Mouse (Mus musculus) frontal cortex, postnatal 10 days (tissue): Measurements from ENCODE around the gene Extl1.
"Not testable (repeated sequence)": the region's sequence is repeated elsewhere in the genome, so short reads cannot be mapped to it uniquely, and the experiment has no call there.

Experiments used
- DNase-seq, 2 experiments: peaks; one replicate each; pipeline ENCODE4 v3.0.0; 2022; ENCODE audit warnings: low spot score in 2 of 2, mixed read lengths in 1 of 2

Gene Extl1

DNA sequence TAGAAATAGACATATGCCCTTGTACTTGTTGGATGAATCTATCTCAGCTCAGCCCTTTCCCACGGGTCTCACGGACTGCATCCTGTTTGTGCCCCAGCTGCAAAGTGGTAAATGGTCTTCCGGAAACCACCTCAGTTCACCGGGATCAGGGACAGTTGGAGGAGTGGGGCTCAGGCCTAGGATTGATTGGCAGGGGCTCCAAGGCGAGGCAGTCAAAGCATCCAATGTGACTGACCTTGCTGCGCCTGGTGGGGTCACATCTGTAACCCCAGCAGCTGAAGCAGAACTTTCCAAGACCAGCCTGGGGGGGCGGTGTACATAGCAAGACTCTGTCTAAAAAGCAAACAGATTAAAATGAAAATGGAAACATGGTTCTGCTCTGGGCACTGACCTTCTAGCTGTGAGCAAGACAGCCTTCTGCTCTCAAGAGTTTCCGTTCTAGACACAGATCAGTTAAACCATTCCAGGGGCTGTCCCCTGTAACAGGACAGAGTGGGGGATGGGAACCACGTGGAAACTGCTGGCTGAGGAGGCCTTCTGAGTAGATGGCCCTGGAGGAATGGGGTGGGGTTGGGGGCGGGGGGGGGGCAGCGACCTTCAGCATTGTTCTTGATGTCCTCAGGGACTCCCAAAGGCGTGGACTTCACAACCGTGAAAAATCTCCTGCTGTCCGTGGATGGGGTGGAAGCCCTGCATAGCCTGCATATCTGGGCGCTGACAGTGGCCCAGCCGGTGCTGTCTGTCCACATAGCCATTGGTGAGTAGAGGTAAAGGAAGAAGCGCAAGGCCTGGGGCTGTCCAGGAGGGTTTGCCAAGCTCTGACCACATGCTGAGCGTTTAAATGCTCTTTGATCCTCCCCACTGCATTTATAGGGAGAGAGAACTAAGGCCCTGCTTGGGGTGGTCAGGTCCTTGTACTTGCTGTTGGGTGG lies 32.1 kb downstream of the Extl1 start:
- DNase-seq: no peak

DNA sequence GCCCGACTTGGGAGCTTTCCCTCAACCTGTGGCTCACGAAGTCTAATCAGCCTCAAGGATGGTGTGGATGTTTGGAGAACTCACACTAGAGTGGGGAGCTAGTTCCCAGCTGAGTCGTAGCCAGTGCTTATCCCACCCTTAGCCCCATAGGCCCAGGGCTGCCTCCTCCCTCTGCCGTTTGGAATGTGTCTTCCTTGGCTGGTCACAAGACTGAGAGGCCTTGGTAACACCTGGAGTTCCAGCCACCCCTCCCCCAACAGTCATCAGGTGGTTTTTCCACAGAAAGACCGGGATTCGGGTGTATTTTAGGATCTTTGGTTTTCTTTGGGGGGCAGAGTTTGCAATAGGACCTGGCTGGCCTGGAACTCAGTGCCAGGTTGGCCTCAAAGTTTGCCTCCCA lies 33.0 kb downstream of the Extl1 start:
- no peak for DNase-seq

DNA sequence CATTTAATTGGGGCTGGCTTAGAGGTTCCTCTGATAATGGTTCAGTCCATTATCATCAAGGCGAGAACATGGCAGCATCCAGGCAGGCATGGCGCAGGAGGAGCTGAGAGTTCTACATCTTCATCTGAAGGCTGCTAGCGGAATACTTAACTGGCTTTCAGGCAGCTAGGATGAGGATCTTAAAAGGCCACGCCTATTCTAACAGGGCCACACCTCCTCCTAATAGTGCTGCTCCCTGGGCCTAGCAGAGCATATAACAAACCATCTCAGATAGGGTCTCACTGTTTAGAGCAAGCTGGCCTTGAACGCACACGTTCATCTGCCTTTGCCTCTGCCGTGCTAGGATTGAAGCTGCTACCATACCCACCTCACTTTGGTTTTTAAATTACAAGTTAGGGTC lies 33.8 kb downstream of the Extl1 start:
- no peak for DNase-seq

GRCm38 (mm10) chr4:134348545-134348944 lies 35.1 kb downstream of the Extl1 start:
- DNase-seq: no peak

DNA sequence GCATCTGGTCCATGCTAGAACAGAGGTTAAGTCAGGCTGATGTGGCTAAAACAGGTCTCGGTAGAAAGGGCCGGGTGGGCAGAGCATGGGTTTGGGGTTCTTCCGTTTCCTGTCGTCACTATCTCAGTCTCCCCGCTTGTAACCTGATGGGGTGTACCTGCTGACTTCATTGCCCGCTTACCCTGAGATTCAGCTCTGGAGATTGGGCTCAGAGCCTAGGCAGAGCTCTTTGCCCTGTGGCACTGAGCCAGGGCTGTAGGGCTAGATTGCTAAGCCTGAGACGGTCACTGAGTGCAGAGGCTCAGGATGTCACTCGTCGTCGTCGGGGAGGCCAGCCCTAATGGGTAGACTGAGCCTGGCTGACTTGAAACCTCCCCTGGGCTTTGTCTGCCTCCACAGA lies 35.6 kb downstream of the Extl1 start:
- DNase-seq: no peak

- no peak for DNase-seq
Measured at GRCm38 (mm10) chr4:134345802-134346201, 37.8 kb downstream of the Extl1 start.

GRCm38 (mm10) chr4:134344620-134345019 lies 39.0 kb downstream of the Extl1 start:
- no peak for DNase-seq

DNA sequence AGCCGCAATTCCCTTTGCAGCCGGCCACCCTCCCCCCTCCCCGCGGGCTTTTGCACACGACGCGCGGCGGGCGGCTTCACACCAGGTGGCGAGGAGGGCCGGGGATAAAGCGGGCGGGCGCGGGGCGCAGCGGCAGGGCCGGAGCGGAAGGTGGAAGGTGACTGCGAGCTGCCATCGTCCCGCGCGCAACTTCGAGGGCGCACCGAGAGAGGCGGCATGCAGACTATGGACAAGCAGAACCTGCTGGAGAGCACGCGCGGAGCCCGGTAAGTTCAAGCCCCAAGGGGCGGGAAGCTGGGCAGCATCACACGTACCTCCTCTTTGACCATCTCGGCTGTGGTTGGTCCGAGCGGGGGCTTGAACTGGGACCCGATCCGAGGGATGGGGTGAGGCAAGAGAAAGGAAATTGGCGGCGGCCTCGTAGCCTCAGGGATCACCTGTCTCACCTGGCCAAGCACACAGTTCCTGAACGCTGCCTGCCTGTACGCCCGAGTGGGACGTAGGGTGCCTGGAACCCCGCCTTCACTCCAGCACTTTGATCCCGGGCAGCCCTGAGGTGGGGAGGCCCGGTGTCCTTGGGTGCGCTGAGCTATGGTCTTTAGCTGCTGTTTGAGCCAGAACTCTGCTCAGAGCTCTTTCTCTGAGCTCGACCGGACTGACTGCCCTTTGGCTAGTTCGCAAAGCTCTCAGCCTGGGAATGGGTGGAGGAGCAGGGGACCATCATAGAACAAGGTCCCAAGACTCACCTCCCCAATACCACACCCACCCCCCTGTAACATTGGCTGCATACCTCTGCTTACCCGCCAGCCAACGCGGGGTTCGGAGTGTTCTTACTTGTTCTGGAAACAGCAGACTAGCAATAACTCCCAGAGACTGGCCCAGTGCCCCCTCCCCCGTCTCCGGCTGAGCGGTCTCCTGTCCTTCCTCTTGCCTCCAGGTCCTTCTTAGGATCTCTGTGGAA lies 40.3 kb downstream of the Extl1 start, which contains the start of gene Slc30a2:
Gene Slc30a2 (plus strand): TSS at position 111 of the 961 bp plus-strand sequence.
- DNase-seq: no peak

GRCm38 (mm10) chr4:134342213-134342779 lies 41.4 kb downstream of the Extl1 start:
- DNase-seq: no peak

DNA sequence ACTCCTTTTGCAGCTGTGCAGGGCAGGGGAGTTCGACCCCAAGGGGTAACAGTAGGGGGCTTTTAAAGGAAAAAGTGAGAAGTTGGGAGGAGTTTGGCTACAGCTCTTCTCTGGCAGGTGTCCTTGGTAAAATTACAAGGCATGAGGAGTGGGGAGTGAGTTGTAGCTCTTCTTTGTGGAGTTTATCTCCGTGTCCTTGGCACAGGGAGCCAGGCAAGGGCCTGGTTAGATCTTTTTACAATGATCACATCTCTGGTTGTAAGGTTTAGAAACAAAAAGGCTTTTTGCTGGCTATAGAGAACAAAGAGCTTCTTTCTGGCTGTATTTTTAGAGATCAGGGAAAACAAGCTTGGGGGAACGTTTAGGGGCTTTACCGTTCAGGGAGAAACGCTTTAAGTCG lies 42.4 kb downstream of the Extl1 start:
- DNase-seq: not testable (repeated sequence)

- no peak for DNase-seq
Measured at GRCm38 (mm10) chr4:134330281-134330680, 53.4 kb downstream of the Extl1 start.

DNA sequence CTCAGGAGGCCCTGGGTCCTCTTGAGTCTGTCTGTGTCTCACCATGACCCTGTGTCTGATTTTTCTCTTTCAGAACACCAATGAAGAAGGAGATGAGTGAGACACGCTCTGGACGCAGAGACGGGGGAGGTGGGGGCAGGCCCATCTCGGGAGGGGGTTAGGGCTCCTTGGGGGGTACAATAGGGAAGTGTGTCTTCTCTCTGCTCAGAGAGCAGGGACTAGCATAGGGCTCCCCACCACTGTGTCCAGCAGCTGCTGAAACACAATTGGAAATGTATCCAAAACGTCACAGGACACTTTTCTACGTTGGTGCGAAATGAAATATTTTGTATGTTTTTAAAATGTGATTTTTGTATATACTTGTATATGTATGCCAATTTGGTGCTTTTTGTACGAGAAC lies 54.8 kb downstream of the Extl1 start:
- no peak for DNase-seq

DNA sequence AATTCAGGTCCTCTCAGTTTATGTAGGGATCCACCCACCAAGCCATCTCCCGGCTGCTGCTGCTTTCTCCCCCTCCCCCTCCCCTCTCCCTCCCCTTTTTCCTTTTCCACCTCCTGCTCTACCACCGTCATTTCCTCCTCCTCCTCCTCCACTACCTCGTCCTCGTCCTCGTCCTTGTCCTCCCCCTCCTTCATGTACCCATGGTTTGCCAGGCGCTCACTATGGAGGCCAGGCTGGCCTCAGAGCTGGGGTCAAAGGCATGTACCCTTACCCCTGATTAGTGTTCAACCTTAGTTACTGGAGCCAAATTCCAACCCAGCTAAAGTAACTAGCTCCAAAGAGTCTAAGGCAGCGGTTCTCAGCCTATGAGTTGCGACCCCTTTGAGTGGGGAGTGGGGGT lies 55.5 kb downstream of the Extl1 start:
- DNase-seq: no peak

DNA sequence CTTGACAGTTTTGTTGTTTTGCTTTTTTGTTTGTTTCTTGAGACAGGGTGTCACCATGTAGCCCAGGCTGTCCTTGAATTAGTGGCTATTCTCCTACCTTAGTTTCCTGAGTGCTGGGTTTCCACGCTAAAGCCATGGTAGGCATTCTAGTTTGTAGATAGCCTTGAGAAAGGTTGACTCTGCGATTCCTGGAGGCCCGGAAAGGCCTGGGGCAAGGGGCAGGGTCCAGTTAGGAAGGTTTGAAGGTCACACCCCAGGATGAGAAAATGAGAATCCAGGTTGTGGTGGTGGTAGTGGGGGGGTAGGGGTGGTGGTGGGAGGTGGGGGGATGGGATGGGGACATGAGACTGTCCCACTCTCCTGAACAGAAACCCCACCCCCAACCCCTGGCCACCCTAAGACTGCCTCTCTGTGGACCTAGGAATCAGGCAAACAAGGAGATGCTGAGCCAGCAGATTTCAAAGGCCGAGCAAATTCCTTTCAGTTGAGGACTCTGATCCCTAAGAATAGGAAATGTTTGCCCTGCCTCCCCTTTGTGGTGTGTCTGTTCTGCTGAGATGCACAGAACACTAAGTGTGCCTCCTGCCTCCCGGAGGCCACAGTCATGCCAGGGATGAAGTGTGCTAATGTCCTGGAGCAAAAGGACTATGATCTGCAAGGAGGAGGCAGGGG lies 56.7 kb downstream of the Extl1 start:
- DNase-seq: no peak

DNA sequence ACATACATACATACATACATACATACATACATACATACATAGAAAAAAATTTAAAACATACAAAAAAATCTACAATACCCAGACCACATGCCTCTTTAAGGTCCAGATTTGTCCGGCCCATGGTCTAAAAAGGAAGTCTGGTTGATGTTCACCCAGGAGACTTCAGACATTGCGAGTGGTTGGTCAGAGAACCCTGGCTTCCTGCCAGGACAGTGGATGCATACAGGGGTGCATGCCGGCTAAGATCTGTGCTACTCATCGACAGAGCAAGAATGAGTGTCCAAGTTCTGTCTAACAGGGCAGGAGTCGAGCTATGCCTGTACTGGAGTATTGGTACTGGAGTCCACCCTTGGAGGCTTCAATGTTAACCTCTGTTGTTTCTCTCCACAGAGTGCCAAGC lies 59.0 kb downstream of the Extl1 start:
- DNase-seq: no peak

DNA sequence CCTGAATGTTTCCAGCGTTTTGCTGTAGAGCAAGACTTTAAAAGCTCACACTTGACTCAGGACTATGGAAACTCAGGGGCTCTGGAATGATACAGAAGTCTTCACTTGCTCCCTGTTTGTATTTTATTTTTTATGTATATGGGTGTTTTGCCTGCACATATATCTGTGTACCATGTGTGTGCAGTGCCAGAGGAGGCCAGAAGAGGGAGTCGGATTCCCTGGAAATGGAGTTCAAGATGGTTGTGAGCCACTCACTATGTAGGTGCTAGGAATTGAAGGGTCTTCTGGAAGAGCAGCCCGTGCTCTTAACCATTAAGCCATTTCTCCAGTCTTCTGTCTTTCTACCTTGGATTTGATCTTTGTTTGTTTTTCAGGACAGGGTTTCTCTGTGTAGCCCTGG lies 62.1 kb downstream of the Extl1 start:
- DNase-seq: no peak

DNA sequence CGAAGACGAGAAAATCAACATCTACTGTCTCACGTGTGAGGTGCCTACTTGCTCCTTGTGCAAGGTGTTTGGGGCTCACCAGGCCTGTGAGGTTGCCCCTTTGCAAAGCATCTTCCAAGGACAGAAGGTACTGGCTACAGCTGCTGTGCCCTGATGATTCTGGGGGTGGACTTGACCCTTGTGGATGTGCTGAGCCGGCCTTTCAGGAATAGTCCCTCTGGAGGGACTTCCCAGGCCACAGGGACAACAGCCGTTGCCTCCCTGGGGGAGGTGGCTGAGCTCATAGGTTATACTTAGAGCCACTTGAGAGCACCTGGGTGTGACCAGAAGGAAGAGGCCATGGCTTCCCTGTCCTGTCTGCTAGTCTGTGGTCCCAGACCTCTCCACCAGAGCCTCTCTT lies 64.0 kb downstream of the Extl1 start:
- DNase-seq: no peak

DNA sequence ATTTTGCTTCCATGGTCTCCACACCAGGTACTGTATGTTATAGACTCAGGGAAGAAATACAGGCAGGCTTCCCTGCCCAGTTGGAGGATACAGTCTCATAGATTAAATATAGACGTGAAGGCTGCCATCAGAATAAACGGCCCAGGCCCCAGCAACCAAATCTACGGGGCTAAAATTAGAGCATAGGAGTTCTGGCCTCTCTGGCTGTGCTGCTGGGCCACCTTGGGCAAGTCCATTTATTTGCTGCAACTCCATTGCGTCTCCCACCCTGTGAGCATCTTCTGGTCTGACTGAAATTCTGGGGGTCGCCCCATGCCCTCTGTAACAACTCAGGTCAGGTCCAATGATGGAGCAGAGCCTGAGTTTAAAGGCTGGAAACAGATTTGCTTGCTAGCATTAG lies 64.6 kb downstream of the Extl1 start:
- no peak for DNase-seq

GRCm38 (mm10) chr4:134316390-134316789 lies 67.3 kb downstream of the Extl1 start:
- no peak for DNase-seq

DNA sequence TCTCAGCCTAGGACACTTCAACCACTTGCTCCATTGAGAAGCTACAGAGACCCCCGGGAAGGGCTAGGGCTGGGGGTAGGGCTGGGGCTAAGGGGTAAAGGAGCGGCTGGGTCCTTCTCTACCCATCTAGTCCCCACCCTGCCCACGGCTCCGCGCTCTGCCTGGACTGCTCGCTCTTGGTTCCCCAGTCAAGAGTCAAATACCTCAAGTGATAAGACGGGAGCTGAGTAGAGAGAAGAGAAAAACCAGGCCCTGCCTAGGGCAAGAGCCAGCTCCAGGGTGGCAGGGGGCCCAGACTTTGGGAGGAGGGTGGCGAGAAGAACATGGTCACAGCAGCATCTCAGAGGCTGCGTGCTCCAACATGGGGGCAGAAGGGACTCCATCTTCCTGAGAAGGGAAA lies 68.2 kb downstream of the Extl1 start:
- no peak for DNase-seq

GRCm38 (mm10) chr4:134314876-134315275 lies 68.8 kb downstream of the Extl1 start, which contains the start of gene Trim63:
Trim63 (plus strand) TSS chr4:134315120.
- no peak for DNase-seq
